ENCODE assay signal across 8 mouse cellular contexts in genomic region chr5:92489503-92489902, GRCm38 (mm10). TPM values are rescaled to one million over a fixed set of nuclear protein-coding genes. Genes with fewer than 3 reads are reported as not detected.
DNase-seq lines count a peak whose midpoint lies in the region; ATAC-seq and TF ChIP-seq lines count a peak whose summit lies in the region.

No protein-coding gene starts in this region.

- no peaks in the 10 kb centered on the region for H3K27me3 ChIP-seq in heart, adult 2 months (ENCODE audit: control insufficient read depth, insufficient read depth, low read length)
- H3K27me3 ChIP-seq in heart, embryonic 15.5 days = no peaks in the 10 kb centered on the region

- peaks cover 4% of the 10 kb centered on the region for H3K79me2 ChIP-seq in heart, adult 2 months (replicated peaks; ENCODE audit: control insufficient read depth, insufficient read depth, low read length)

- no peak overlapping the region for H3K4me3 ChIP-seq in heart, adult 2 months
- H3K4me3 ChIP-seq in heart, embryonic 15.5 days = no peak overlapping the region

- no peaks in the 10 kb centered on the region for H3K9me3 ChIP-seq in heart, embryonic 15.5 days (replicated peaks)

- ATAC-seq in heart, embryonic 15.5 days (replicated peaks; ENCODE audit: insufficient number of reproducible peaks, insufficient read depth, low FRiP score, low read depth) = no peak

- TF ChIP-seq POLR2A in heart, adult 2 months (IDR thresholded peaks at IDR 0.05; ENCODE audit: insufficient read depth, low read depth, low read length) = no peak

- peak overlapping the region; percentile 27; the same call in 1 of the 2 replicates for H3K4me2 ChIP-seq in heart, embryonic 15.5 days

- TF ChIP-seq CTCF in heart, adult 2 months (IDR thresholded peaks at IDR 0.05) = no peak

- H3K9ac ChIP-seq in heart, adult 2 months (ENCODE audit: low read depth, low read length) = no peak overlapping the region
- H3K9ac ChIP-seq in heart, embryonic 15.5 days = no peak overlapping the region

- H3K4me1 ChIP-seq in heart, adult 2 months (ENCODE audit: control insufficient read depth, insufficient read depth, low read length) = peaks cover 20% of the 10 kb centered on the region
- H3K4me1 ChIP-seq in heart, embryonic 15.5 days (replicated peaks) = peaks cover 49% of the 10 kb centered on the region

- intact Hi-C loops in heart, adult 2 months (cut with DNase I) = no loop called here

- peaks cover 18% of the 10 kb centered on the region for H3K36me3 ChIP-seq in heart, adult 2 months (ENCODE audit: control insufficient read depth, insufficient read depth, low read length)
- peaks cover 7% of the 10 kb centered on the region; the same call in 1 of the 2 replicates for H3K36me3 ChIP-seq in heart, embryonic 15.5 days

- 4% methylated on average over 4 of the region's 4 CpGs for WGBS in heart, adult 2 months
- WGBS in heart, embryonic 15.5 days = 10% methylated on average over 4 of the region's 4 CpGs

- peak overlapping the region; percentile 5; the same call in 1 of the 2 replicates for H3K27ac ChIP-seq in heart, adult 2 months
- peak overlapping the region; percentile 56 for H3K27ac ChIP-seq in heart, embryonic 15.5 days

- no peak for DNase-seq in heart, adult 2 months
- no peak for DNase-seq in heart, adult 8-10 months (ENCODE audit: low spot score)
- peak; percentile 44 for DNase-seq in Muller cell, postnatal 12 days (ENCODE audit: inconsistent ontology term)
- peak; percentile 59 for DNase-seq in lung, postnatal 36 days
- DNase-seq in kidney, postnatal 25 days = no peak
- DNase-seq in spleen, postnatal 36 days (ENCODE audit: low spot score in 2 of 2) = no peak
- DNase-seq in layer of hippocampus, adult 9-10 months (ENCODE audit: low spot score) = no peak

- no peak for TF ChIP-seq EP300 in heart, adult 2 months (IDR thresholded peaks at IDR 0.05; ENCODE audit: insufficient read depth, low read depth, low read length)

RNA-seq across cellular contexts. Expression of gene Scarb2, which starts 17.1 kb away (rescaled TPM):
- 10 to 100 TPM; 76.7 to 85.9 TPM for total RNA-seq in heart, adult 2 months (2021)
- 38.5 and 74.6 TPM in 2 replicates for polyA plus RNA-seq in heart, adult 2 months (2012; rRNA removed)
- 10 to 100 TPM; 84.5 to 87.7 (median 86.8) TPM for total RNA-seq in heart, adult 8-10 months (2022)
- 14.9 and 17.3 TPM in 2 replicates for polyA plus RNA-seq in heart, embryonic 15.5 days (2015; fragmentation: Nextera tagmentation; extraction: Ambion mirVana)

RNA-seq across cellular contexts. Expression of gene Nup54, which starts 54.5 kb away (rescaled TPM):
- total RNA-seq in heart, adult 2 months (2021) = 10 to 100 TPM; 14.5 to 20.9 TPM
- polyA plus RNA-seq in heart, adult 2 months (2012; rRNA removed) = 11.1 and 19.9 TPM in 2 replicates
- total RNA-seq in heart, adult 8-10 months (2022) = 10 to 100 TPM; 12.1 to 18.4 (median 16.2) TPM
- polyA plus RNA-seq in heart, embryonic 15.5 days (2015; fragmentation: Nextera tagmentation; extraction: Ambion mirVana) = 31.2 and 33.7 TPM in 2 replicates

Comparison
In these comparisons a context has a peak if more than half of its experiments do, and no peak if none do; other contexts are left out.
1. DNase-seq: peak in Muller cell, postnatal 12 days (single experiment) and lung, postnatal 36 days (single experiment); none in heart, adult 2 months (0 of 2), heart, adult 8-10 months (single experiment), kidney, postnatal 25 days (0 of 2), spleen, postnatal 36 days (0 of 2) and layer of hippocampus, adult 9-10 months (single experiment).